Comparison of ENCODE assay signal across 13 mouse cellular contexts in genomic region chr4:123982105-123982504, GRCm38 (mm10).
"Had no signal": no experiment of that assay in that cellular context is flagged by ENCODE, and none has a peak within 500 bp of the region (broad histone marks: within the 10 kb centered on the region; RNA-seq: fewer than 3 reads in every experiment).

No protein-coding gene starts in this region.

- H3K27me3 ChIP-seq: midbrain, embryonic 13.5 days; midbrain, embryonic 15.5 days; neural tube, embryonic 12.5 days; stomach, embryonic 15.5 days had no signal

- H3K36me3 ChIP-seq: midbrain, embryonic 13.5 days; midbrain, embryonic 15.5 days; neural tube, embryonic 12.5 days; stomach, embryonic 15.5 days had no signal

- H3K9ac ChIP-seq: lung, embryonic 14.5 days; midbrain, embryonic 13.5 days; midbrain, embryonic 15.5 days; neural tube, embryonic 12.5 days; stomach, embryonic 15.5 days had no signal

- H3K9me3 ChIP-seq: midbrain, embryonic 13.5 days; midbrain, embryonic 15.5 days; neural tube, embryonic 12.5 days; stomach, embryonic 15.5 days had no signal

- ATAC-seq: midbrain, embryonic 13.5 days; midbrain, embryonic 15.5 days had no signal

- H3K27ac ChIP-seq: midbrain, embryonic 13.5 days; midbrain, embryonic 15.5 days; neural tube, embryonic 12.5 days; stomach, embryonic 15.5 days; stomach, postnatal 0 days had no signal

- DNase-seq: lung, adult 18-20 months; lung, embryonic 14.5 days; lung, postnatal 10 days; lung, postnatal 4 days; right cerebral cortex, postnatal 14 days; thymus, adult 2 months; thymus, postnatal 36 days had no signal

- H3K4me1 ChIP-seq: midbrain, embryonic 15.5 days; neural tube, embryonic 12.5 days; stomach, embryonic 15.5 days had no signal

- H3K4me2 ChIP-seq: lung, embryonic 14.5 days; midbrain, embryonic 11.5 days; midbrain, embryonic 13.5 days; midbrain, embryonic 15.5 days; neural tube, embryonic 12.5 days; stomach, embryonic 15.5 days had no signal

- H3K4me3 ChIP-seq: midbrain, embryonic 13.5 days; midbrain, embryonic 15.5 days; neural tube, embryonic 12.5 days; stomach, embryonic 15.5 days had no signal
